Mouse (Mus musculus) ES-E14 (cell line): ENCODE results near the gene Pex26.

ENCODE experiments used
- CHD2 ChIP-seq: IDR thresholded peaks from 2 replicates; pipeline ENCODE4 v1.6.1; 2014; ENCODE audit warnings: mild to moderate bottlenecking, low read depth, low read length, inconsistent platforms
- ZC3H11A ChIP-seq: IDR thresholded peaks from 2 replicates; pipeline ENCODE4 v1.6.1; 2012; ENCODE audit warnings: low read depth, mild to moderate bottlenecking, inconsistent platforms, low read length, borderline replicate concordance
- ZNF384 ChIP-seq: IDR thresholded peaks from 2 replicates; pipeline ENCODE4 v1.6.1; 2012; ENCODE audit warnings: low read depth, low read length, inconsistent platforms

- TF ChIP-seq CHD2 (no peak), ZC3H11A (no peak), ZNF384 (no peak)
Observed at GRCm38 (mm10) chr6:121246037-121246361, 62.5 kb downstream of the Pex26 start.
